Mouse (Mus musculus) midbrain, embryonic 13.5 days (tissue): Measurements from ENCODE around the gene Gm9803. TPM values are rescaled to one million over a fixed set of nuclear protein-coding genes. Genes with fewer than 3 reads are reported as not detected.
A peak's percentile ranks its signal among the peaks of the same experiment; 100 is the strongest.

Experiments
- ATAC-seq: fragments of 200-750 bp; cut with Nextera tagmentation; 2 replicates; pipeline ENCODE4 v1.8.0; 2017; ENCODE audit warnings: mild to moderate bottlenecking, moderate TSS enrichment, moderate library complexity
- H3K27ac ChIP-seq: fragments of 300-500 bp; sonication (generic); 2 replicates; pipeline ENCODE4 v1.5.1; 2015; ENCODE audit warnings: inconsistent platforms, mild to moderate bottlenecking, moderate library complexity
- H3K27me3 ChIP-seq: fragments of 300-500 bp; sonication (generic); 2 replicates; pipeline ENCODE4 v1.6.1; 2015; ENCODE audit warnings: mild to moderate bottlenecking, inconsistent platforms
- H3K36me3 ChIP-seq: fragments of 300-500 bp; sonication (generic); 2 replicates; pipeline ENCODE4 v1.6.1; 2015; ENCODE audit warnings: mild to moderate bottlenecking, inconsistent platforms
- H3K4me1 ChIP-seq: fragments of 300-500 bp; sonication (generic); replicated peaks from 2 replicates; pipeline ENCODE4 v1.6.1; 2015; ENCODE audit warnings: inconsistent platforms
- H3K4me2 ChIP-seq: fragments of 300-500 bp; sonication (generic); replicated peaks from 2 replicates; pipeline ENCODE4 v1.6.1; 2015; ENCODE audit warnings: moderate library complexity, mild to moderate bottlenecking, inconsistent platforms
- H3K4me3 ChIP-seq: fragments of 300-500 bp; sonication (generic); replicated peaks from 2 replicates; pipeline ENCODE4 v1.5.1; 2015; ENCODE audit warnings: mild to moderate bottlenecking, inconsistent platforms
- H3K9ac ChIP-seq: fragments of 300-500 bp; sonication (generic); replicated peaks from 2 replicates; pipeline ENCODE4 v1.6.1; 2015; ENCODE audit warnings: mild to moderate bottlenecking, inconsistent platforms
- H3K9me3 ChIP-seq: fragments of 300-500 bp; sonication (generic); 2 replicates; pipeline ENCODE4 v1.6.1; 2016; ENCODE audit warnings: mild to moderate bottlenecking, inconsistent platforms
- WGBS: fragments of 180-500 bp; shearing (Covaris S2); methylation state at CpG from one replicate; pipeline ENCODE4 v1.1.7; 2015; 5-methylcytosine and 5-hydroxymethylcytosine counted together
- polyA plus RNA-seq: library from polyadenylated mRNA; unstranded; fragments of >200 nt; fragmentation: Nextera tagmentation; extraction: Ambion mirVana; gene quantifications from 2 replicates; pipeline ENCODE4 v1.2.1, GENCODE M21; 2015

Gm9803 gene
- polyA plus RNA-seq, 1 experiment from 2014 or later = 30.9 TPM

DNA sequence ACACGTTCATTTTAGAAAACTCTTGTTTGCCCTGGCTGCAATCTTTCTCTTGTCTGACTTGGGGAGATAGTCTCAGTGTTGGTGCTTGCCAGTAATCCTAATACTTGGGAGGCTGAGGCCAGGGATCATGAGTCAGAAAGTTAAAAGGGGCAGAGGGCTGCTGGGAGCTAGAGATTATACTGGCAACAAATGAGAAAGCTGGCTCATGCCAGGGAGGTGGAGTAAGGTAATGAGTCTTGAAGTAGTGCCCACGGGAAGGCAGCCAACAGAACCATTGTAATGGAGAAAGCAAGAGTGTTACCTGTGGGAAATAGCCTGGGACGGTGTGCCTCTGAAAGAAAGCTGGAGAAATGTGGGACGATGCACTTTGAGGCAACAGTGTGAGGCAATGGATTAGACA lies 6.0 kb upstream of the Gm9803 start:
- ATAC-seq = no peak
- 69% methylated on average over 4 of the region's 4 CpGs for WGBS

DNA sequence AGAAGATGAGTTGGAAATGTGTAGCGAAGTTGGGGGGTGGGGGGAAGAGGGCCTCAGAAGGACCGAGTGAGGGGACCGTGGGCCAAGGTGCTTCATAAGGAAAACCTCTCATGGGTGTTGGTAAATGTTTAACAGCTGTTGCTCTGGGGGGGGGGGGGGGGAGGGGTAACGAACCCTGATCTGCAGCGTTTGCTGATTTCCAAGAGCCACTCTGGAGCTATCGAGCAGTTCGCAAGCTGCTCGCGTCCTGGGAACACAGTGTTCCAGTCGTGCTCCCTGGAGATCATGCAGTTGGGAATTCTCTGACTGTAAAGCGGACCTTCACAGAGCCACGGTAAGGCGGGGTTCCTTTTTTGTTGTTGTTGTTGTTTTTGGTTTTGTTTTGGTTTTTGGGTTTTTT lies 5.5 kb upstream of the Gm9803 start:
- 89% methylated on average over 12 of the region's 13 CpGs for WGBS
- Histone ChIP-seq H3K36me3 (peaks cover 10% of the 10 kb centered on the region), H3K9me3 (no peaks in the 10 kb centered on the region), H3K4me3 (no peak overlapping the region), H3K27me3 (no peaks in the 10 kb centered on the region), H3K27ac (no peak overlapping the region), H3K4me2 (no peak overlapping the region), H3K9ac (no peak overlapping the region), H3K4me1 (no peaks in the 10 kb centered on the region)
- no peak for ATAC-seq

More for the DNA sequence above, 6.0 kb upstream of the Gm9803 start:
- Histone ChIP-seq H3K27ac (no peak overlapping the region), H3K9ac (no peak overlapping the region), H3K4me1 (no peaks in the 10 kb centered on the region), H3K4me2 (no peak overlapping the region), H3K36me3 (peaks cover 15% of the 10 kb centered on the region), H3K4me3 (no peak overlapping the region), H3K27me3 (no peaks in the 10 kb centered on the region), H3K9me3 (no peaks in the 10 kb centered on the region)

DNA sequence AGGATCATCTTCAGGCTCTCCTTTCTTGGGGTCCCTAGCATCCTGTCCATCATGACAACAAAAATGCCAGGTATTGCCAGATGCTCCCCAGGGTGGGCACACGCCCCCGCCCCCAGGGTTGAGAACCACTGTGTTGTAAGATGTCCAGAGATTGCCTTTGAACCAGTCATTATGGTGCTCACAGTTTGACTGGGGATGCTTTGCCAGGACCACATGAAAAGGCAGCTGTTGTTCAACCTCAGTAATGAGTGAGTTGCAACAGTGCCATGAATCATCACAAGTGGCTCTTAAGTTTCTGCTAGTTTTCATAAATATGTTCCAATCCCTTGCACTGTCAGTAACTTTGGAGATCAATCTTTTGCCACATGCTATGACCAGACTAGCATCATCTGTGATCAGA lies 3.9 kb upstream of the Gm9803 start:
- no peak overlapping the region for H3K9ac ChIP-seq
- no peak overlapping the region for H3K4me3 ChIP-seq
- no peaks in the 10 kb centered on the region for H3K9me3 ChIP-seq
- H3K27ac ChIP-seq = no peak overlapping the region
- H3K4me1 ChIP-seq = no peaks in the 10 kb centered on the region
- H3K27me3 ChIP-seq = no peaks in the 10 kb centered on the region
- 96% methylated on average over 2 of the region's 2 CpGs for WGBS
- no peak overlapping the region for H3K4me2 ChIP-seq
- ATAC-seq = no peak
- peaks cover 11% of the 10 kb centered on the region for H3K36me3 ChIP-seq

DNA sequence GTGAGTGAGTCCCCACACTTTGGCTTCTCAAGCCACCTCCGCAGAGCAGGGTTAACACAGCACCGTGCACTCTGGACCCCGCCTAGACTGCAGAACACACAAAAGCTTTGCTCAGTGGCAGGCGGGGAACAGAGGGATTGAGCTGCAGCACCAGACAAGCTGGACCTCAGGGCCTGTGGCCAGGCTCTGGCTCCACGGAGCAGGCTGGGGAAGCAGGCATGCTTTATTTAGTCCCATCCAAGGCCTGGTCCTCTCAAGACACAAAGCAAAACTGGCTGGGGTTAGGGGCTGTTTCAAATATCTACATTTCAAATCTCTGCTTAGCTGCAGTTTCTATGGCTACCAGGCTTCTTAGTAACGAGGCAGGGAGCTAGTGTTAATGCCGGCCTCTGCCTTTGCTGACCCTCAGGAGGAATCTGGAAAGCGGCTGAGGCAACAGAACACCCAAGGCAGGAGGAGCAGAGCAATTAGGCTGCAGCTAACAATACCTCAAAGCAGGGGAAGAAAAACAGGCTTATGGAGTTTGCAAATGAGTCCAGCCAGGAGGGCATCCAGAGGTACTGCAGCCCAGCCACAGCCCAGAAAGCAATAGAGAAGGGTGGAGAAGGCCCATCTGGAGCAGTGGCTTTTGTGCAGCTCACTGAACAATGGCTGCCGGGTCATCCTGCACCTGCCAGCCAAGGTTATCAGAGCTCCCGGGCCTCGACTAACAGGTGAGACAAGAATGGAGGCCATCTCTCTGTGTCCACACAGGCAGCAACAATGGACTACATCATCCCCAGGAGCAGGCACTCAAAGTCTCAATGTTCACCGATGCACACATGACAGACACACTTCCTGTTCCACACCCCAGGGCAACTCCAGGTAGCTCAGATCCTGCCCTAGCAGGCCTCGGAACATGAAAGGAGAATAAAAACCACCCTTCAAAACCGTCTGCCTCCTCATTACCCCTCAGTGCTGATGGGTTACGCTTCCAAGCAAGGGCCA lies 3.7 kb downstream of the Gm9803 start:
- Histone ChIP-seq H3K4me3 (no peak overlapping the region), H3K4me2 (0 out of 2 replicates have a peak overlapping the region, but pooled peaks have one; percentile 2), H3K4me1 (peaks cover 23% of the 10 kb centered on the region), H3K27me3 (no peaks in the 10 kb centered on the region), H3K27ac (peak overlapping the region; percentile 96), H3K36me3 (peaks cover 51% of the 10 kb centered on the region), H3K9me3 (no peaks in the 10 kb centered on the region), H3K9ac (peak overlapping the region; percentile 51)
- 15% methylated on average over 15 of the region's 15 CpGs for WGBS
- ATAC-seq = peak; percentile 87

DNA sequence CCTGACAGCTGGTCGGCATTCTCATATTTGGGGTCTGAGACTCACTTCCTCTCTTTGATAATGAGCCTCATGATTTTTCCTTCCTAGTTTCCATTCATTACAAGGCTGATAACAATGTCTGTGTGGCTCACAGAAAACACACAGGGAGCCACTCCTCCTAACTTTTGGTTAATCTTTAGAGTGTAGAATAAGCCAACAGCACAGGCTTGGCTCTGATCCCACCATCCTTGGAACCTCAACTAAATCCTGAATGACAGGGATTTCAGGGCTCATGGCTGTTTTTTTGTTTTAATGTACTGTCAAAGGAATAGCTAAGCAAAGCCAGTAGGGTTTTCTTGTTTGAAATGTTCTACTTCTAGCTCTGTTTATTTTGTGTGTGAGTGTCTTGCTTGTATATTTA lies 10.5 kb downstream of the Gm9803 start:
- Histone ChIP-seq H3K9ac (no peak overlapping the region), H3K4me3 (no peak overlapping the region), H3K4me1 (peaks cover 3% of the 10 kb centered on the region), H3K27ac (no peak overlapping the region), H3K27me3 (no peaks in the 10 kb centered on the region), H3K4me2 (no peak overlapping the region), H3K36me3 (peaks cover 54% of the 10 kb centered on the region), H3K9me3 (no peaks in the 10 kb centered on the region)
- 85% methylated on average over 1 of the region's 1 CpGs for WGBS
- no peak for ATAC-seq

DNA sequence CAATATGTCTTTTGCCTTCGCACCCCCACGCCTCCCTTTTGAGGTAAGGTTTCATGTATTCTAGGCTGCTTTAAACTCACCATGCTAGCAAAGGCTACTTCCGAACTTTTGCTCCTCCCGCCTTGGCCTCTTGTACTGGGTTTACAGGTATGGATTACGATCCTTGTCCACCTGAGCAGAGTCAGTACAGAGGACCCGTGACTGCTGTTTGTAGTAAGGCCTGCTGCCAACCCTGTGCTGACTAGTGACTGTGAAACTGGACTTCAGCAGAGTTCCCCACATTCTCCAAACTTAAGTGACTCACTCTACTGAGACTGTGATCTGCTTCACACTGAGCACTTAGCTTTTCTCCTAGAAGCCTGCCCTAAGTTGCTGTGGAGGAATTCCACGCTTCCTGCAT lies 13.8 kb downstream of the Gm9803 start:
- H3K9me3 ChIP-seq = no peaks in the 10 kb centered on the region
- H3K9ac ChIP-seq = no peak overlapping the region
- peaks cover 15% of the 10 kb centered on the region for H3K4me1 ChIP-seq
- no peak overlapping the region for H3K4me3 ChIP-seq
- no peak overlapping the region for H3K27ac ChIP-seq
- no peak for ATAC-seq
- H3K36me3 ChIP-seq = peaks cover 22% of the 10 kb centered on the region
- no peaks in the 10 kb centered on the region for H3K27me3 ChIP-seq
- no peak overlapping the region for H3K4me2 ChIP-seq
- 97% methylated on average over 7 of the region's 7 CpGs for WGBS

DNA sequence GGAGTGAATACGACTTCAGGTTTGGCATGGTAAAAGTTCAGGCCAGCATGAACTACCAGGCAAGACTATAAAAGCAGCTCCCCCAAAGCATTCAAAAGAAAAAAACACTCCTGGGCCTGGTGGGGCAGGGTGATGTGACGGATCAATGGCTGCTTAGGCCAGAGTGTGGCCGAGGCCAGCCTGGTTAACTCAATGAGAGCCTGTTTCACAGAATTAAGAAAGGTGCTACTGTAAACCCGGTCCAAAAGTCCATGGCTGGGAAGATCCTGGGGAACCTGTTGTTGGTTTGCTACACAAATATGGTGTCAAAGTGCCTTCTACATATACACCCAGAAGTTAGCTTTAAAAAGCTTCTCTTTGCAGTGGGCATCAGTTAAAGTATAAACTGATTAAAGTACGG lies 14.9 kb downstream of the Gm9803 start:
- H3K9me3 ChIP-seq = no peaks in the 10 kb centered on the region
- 93% methylated on average over 5 of the region's 5 CpGs for WGBS

DNA sequence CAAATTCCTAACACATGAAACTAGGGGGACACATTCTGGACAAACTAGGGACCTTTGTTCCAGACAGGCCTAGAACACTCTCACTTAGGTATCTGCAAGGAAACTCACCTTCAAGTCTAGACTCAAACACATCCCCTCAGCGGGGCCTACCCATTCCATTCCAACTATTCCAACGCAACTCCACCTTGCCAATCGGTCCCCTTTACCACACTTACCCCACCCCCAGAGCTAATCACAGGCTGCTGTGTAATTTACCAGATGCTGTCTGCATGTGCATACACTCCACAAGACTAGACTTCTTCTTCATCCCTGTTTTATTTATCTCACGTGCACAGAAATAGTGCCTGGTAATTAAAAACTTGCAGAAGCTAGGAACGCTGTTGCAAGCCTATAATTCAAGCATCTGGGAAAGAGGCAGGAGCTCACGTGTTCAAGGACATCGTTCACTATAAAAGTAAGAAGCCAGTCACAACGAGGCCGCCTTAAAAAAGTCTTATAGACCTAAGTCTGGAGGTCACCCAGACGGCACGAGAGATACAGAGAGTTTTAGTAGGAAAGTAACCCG lies 15.9 kb downstream of the Gm9803 start:
- peaks cover 11% of the 10 kb centered on the region for H3K36me3 ChIP-seq
- peak overlapping the region; percentile 73 for H3K4me2 ChIP-seq
- H3K4me1 ChIP-seq = peaks cover 15% of the 10 kb centered on the region
- peak overlapping the region; percentile 86 for H3K9ac ChIP-seq
- no peak overlapping the region for H3K27ac ChIP-seq
- ATAC-seq = no peak
- H3K4me3 ChIP-seq = peak overlapping the region; percentile 72
- 27% methylated on average over 12 of the region's 12 CpGs for WGBS
- no peaks in the 10 kb centered on the region for H3K27me3 ChIP-seq
- no peaks in the 10 kb centered on the region for H3K9me3 ChIP-seq

More for the DNA sequence above, 14.9 kb downstream of the Gm9803 start:
- Histone ChIP-seq H3K4me1 (peaks cover 15% of the 10 kb centered on the region), H3K4me3 (no peak overlapping the region), H3K27me3 (no peaks in the 10 kb centered on the region), H3K9ac (no peak overlapping the region), H3K27ac (no peak overlapping the region), H3K36me3 (peaks cover 11% of the 10 kb centered on the region), H3K4me2 (no peak overlapping the region)
- ATAC-seq = no peak

DNA sequence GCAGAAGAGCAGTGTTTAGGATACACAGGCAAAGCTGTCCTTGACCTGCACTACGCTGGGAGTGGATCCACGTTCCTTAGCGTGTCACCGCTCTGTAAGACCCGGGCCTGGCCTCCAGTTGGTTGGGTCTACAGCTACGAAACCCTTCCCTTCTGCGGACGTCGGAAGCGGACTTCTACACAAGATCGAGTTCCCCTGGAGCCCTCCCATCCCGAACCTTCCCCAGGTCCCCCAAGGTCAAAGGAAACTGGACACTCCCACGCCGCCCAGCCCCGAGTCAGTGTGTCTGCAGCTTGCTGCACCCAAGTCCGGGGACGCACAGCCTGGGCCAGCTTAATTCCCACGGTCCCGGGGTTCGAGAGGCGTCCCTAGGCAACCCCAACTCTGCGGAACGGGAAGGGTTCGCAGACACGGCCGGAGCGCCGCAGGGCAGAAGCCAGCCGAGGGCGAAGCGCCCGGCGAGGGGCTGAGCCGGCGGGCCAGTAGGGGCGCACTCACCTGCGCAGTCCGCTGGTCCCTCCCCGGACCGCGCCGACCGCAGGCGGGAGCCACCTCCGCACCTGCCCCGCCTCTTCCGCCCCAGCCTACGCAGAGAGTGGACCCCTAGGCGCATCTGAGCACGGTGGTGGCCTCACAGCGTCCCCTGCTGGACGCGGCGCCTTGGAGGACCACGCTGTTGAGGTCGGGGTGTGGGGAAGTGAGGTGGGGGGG lies 16.7 kb downstream of the Gm9803 start, which contains the start of gene 1700021F05Rik:
Gene 1700021F05Rik (minus strand): TSS at position 553 of the 711 bp plus-strand sequence.
- Histone ChIP-seq H3K9me3 (no peaks in the 10 kb centered on the region), H3K9ac (peak within 1 kb of the TSS; percentile 86), H3K4me3 (peak within 1 kb of the TSS; percentile 72), H3K4me1 (peaks cover 15% of the 10 kb centered on the region), H3K27ac (peak within 1 kb of the TSS; percentile 59), H3K36me3 (peaks cover 10% of the 10 kb centered on the region), H3K27me3 (no peaks in the 10 kb centered on the region), H3K4me2 (peak within 1 kb of the TSS; percentile 73)
- WGBS = under 1% methylated on average over 52 of the region's 56 CpGs
- peak; percentile 100 for ATAC-seq

DNA sequence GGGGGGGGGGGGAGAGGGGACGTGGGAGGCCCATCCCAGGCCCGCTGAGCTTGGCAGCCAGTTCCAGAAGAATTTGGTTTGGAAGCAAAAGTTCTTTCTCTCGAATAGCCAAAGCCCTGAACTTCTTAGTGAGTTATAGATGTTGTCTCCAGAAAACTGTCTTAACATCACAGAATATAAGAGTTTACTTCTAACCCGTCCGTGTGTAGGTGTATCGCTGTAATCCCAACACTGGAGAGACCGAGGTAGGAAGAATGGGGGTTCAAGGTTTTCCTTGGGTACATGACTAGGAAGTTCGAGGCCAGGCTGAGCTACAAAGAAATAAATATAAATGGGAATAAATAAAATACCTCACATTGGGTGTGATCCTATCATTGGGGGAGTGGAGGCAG lies 17.3 kb downstream of the Gm9803 start:
- Histone ChIP-seq H3K4me3 (peak overlapping the region; percentile 72), H3K9me3 (no peaks in the 10 kb centered on the region), H3K27ac (no peak overlapping the region), H3K4me1 (peaks cover 15% of the 10 kb centered on the region), H3K9ac (no peak overlapping the region), H3K36me3 (peaks cover 5% of the 10 kb centered on the region), H3K4me2 (peak overlapping the region; percentile 73), H3K27me3 (no peaks in the 10 kb centered on the region)
- WGBS = 54% methylated on average over 7 of the region's 8 CpGs
- ATAC-seq = peak; percentile 49

DNA sequence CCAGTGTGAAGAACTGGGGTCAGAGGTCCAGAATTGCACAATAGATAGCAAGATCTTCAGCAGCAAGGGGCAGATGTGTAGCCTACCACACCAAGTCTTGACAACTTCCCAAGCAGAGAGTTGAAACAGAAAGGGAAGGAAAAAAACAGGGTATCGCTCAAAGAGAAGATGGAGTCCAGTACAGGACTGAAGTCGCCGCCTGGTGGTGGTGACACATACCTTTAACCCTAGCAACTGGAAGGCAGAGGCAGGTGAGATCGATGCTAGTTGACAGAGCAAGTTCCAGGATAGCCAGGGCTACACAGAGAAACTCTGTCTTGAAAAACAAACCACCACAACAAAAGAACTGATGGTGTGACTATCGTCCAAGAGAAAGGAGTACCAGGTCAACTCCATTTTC lies 25.5 kb downstream of the Gm9803 start:
- Histone ChIP-seq H3K9me3 (no peaks in the 10 kb centered on the region), H3K4me1 (peaks cover 7% of the 10 kb centered on the region; the same call in 1 of the 2 replicates), H3K27me3 (no peaks in the 10 kb centered on the region), H3K36me3 (no peaks in the 10 kb centered on the region), H3K9ac (no peak overlapping the region), H3K27ac (no peak overlapping the region), H3K4me2 (no peak overlapping the region), H3K4me3 (no peak overlapping the region)
- no peak for ATAC-seq
- 61% methylated on average over 5 of the region's 5 CpGs for WGBS

DNA sequence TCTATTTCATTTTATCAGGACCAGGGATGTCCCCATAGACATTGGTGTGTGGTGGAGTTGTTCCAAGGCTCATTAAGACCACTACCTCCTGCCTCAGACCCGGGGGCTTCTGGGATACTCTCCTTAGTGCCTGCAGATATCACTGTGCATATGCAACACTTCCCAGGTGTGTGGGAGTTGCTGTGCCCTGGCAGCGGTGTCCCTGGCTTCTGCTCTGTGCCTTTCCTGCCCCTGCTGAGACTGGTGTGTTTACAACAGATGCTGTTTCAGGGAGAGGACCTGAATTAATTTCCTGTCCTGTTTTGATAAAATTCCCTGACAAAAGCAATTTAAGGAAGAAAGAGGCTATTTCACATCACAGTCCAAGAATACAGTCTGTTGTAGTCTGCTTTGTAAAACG lies 27.0 kb downstream of the Gm9803 start:
- Histone ChIP-seq H3K27me3 (no peaks in the 10 kb centered on the region), H3K9ac (no peak overlapping the region), H3K4me3 (no peak overlapping the region), H3K27ac (no peak overlapping the region), H3K36me3 (no peaks in the 10 kb centered on the region), H3K4me1 (peaks cover 7% of the 10 kb centered on the region; the same call in 1 of the 2 replicates), H3K9me3 (no peaks in the 10 kb centered on the region), H3K4me2 (no peak overlapping the region)
- ATAC-seq = no peak
- 34% methylated on average over 3 of the region's 3 CpGs for WGBS
